Mouse (Mus musculus) thymus, adult 2 months (tissue): ENCODE data around the gene Eloa. TPM values are rescaled to one million over a fixed set of nuclear protein-coding genes. Genes with fewer than 3 reads are reported as not detected.

Experiments
- DNase-seq: peaks from one replicate; pipeline ENCODE4 v3.0.0; 2021
- H3K27ac ChIP-seq: fragments of 200-500 bp; 2 replicates; pipeline ENCODE4 v1.5.1; 2012; ENCODE audit warnings: low read length, control low read depth; ENCODE audit not compliant: control insufficient read depth, insufficient read depth
- H3K27me3 ChIP-seq: fragments of 200-500 bp; 2 replicates; pipeline ENCODE4 v1.6.1; 2012; ENCODE audit warnings: mild to moderate bottlenecking, low read length, moderate library complexity, mixed read lengths; ENCODE audit not compliant: control insufficient read depth, insufficient read depth
- H3K36me3 ChIP-seq: fragments of 200-500 bp; 2 replicates; pipeline ENCODE4 v1.6.1; 2012; ENCODE audit warnings: mild to moderate bottlenecking, low read length, moderate library complexity; ENCODE audit not compliant: control insufficient read depth, insufficient read depth
- H3K4me1 ChIP-seq: fragments of 200-500 bp; replicated peaks from 2 replicates; pipeline ENCODE4 v1.6.1; 2012; ENCODE audit warnings: low read length; ENCODE audit not compliant: control insufficient read depth, insufficient read depth
- H3K4me3 ChIP-seq: fragments of 200-500 bp; 2 replicates; pipeline ENCODE4 v1.5.1; 2012; ENCODE audit warnings: mild to moderate bottlenecking, low read length, control low read depth, moderate library complexity; ENCODE audit not compliant: control insufficient read depth, insufficient read depth
- CTCF ChIP-seq: fragments of 200-500 bp; IDR thresholded peaks from 2 replicates; pipeline ENCODE4 v1.5.1; 2012; ENCODE audit warnings: mild to moderate bottlenecking, control low read depth, low read length, moderate library complexity, borderline replicate concordance; ENCODE audit not compliant: control insufficient read depth, poor library complexity, insufficient read depth; ENCODE audit errors: extremely low read depth
- POLR2A ChIP-seq: fragments of 200-500 bp; IDR thresholded peaks from 2 replicates; pipeline ENCODE4 v1.6.1; 2012; ENCODE audit warnings: mild to moderate bottlenecking, low read length, control low read depth, moderate library complexity; ENCODE audit not compliant: control insufficient read depth, poor library complexity, insufficient read depth; ENCODE audit errors: extremely low read depth
- WGBS: fragments of 180-500 bp; shearing (Covaris S2); methylation state at CpG from one replicate; pipeline ENCODE4 v1.1.7; 2018; 5-methylcytosine and 5-hydroxymethylcytosine counted together
- polyA plus RNA-seq: library from polyadenylated mRNA; depleted of rRNA; stranded (reverse); fragments of >200 nt; gene quantifications from 2 replicates; pipeline ENCODE4 v1.2.3, GENCODE M21; 2012

Eloa gene
- polyA plus RNA-seq, 1 experiment: 20.4 TPM

- DNase-seq: no peak
- no peak for TF ChIP-seq POLR2A
- no peak for TF ChIP-seq CTCF
- Histone ChIP-seq H3K4me3 (no peak overlapping the region), H3K27ac (no peak overlapping the region), H3K4me1 (peaks cover 21% of the 10 kb centered on the region), H3K36me3 (no peaks in the 10 kb centered on the region), H3K27me3 (no peaks in the 10 kb centered on the region)
- WGBS: 96% methylated on average over 1 of the region's 1 CpGs
These were observed 3.8 kb upstream of the Eloa start for GRCm38 (mm10) chr4:136025350-136025749.

GRCm38 (mm10) chr4:136022924-136023323, 1.4 kb upstream of the Eloa start:
- no peak for TF ChIP-seq POLR2A
- TF ChIP-seq CTCF: no peak
- WGBS: 100% methylated on average over 9 of the region's 9 CpGs
- DNase-seq: no peak
- no peaks in the 10 kb centered on the region for H3K36me3 ChIP-seq
- H3K27ac ChIP-seq: no peak overlapping the region
- no peaks in the 10 kb centered on the region for H3K27me3 ChIP-seq
- peaks cover 12% of the 10 kb centered on the region for H3K4me1 ChIP-seq
- no peak overlapping the region for H3K4me3 ChIP-seq

- DNase-seq: no peak
- no peak overlapping the region for H3K27ac ChIP-seq
These were observed 617 bp downstream of the Eloa start for GRCm38 (mm10) chr4:136020743-136021548.

GRCm38 (mm10) chr4:136016059-136016602, 5.4 kb downstream of the Eloa start:
- peaks cover 5% of the 10 kb centered on the region for H3K4me1 ChIP-seq
- H3K36me3 ChIP-seq: peaks cover 34% of the 10 kb centered on the region
- H3K27me3 ChIP-seq: no peaks in the 10 kb centered on the region
- 62% methylated on average over 3 of the region's 3 CpGs for WGBS
- no peak overlapping the region; the same call in 1 of the 2 replicates for H3K27ac ChIP-seq
- DNase-seq: no peak
- no peak overlapping the region for H3K4me3 ChIP-seq
- TF ChIP-seq CTCF: no peak

More at GRCm38 (mm10) chr4:136020743-136021548, 617 bp downstream of the Eloa start:
- Histone ChIP-seq H3K4me1 (peaks cover 5% of the 10 kb centered on the region), H3K4me3 (peak overlapping the region; percentile 81), H3K36me3 (no peaks in the 10 kb centered on the region), H3K27me3 (no peaks in the 10 kb centered on the region)
- WGBS: under 1% methylated on average over 61 of the region's 62 CpGs
- TF ChIP-seq CTCF: no peak
- no peak for TF ChIP-seq POLR2A

- DNase-seq: no peak
- Histone ChIP-seq H3K36me3 (peaks cover 85% of the 10 kb centered on the region), H3K27me3 (no peaks in the 10 kb centered on the region), H3K27ac (no peak overlapping the region), H3K4me3 (no peak overlapping the region), H3K4me1 (no peaks in the 10 kb centered on the region)
- 94% methylated on average over 4 of the region's 4 CpGs for WGBS
- TF ChIP-seq CTCF (no peak), POLR2A (no peak)
These were observed 11.0 kb downstream of the Eloa start for GRCm38 (mm10) chr4:136010586-136010985.

GRCm38 (mm10) chr4:136008782-136009447, 12.6 kb downstream of the Eloa start:
- Histone ChIP-seq H3K4me3 (no peak overlapping the region), H3K36me3 (peaks cover 96% of the 10 kb centered on the region), H3K27me3 (no peaks in the 10 kb centered on the region), H3K4me1 (no peaks in the 10 kb centered on the region), H3K27ac (no peak overlapping the region)
- TF ChIP-seq POLR2A (no peak), CTCF (no peak)
- WGBS: 97% methylated on average over 8 of the region's 8 CpGs
- DNase-seq: no peak
